Mouse (Mus musculus) hindbrain, postnatal 0 days (tissue): ENCODE data around the gene Fry. TPM values are rescaled to one million over a fixed set of nuclear protein-coding genes. Genes with fewer than 3 reads are reported as not detected.

Experiments
- ATAC-seq: fragments of 200-750 bp; cut with Nextera tagmentation; 2 replicates; pipeline ENCODE4 v1.8.0; 2017; ENCODE audit warnings: mild to moderate bottlenecking, moderate TSS enrichment, moderate library complexity
- DNase-seq: peaks from one replicate; pipeline ENCODE4 v3.0.0-alpha.2; 2015; ENCODE audit warnings: low spot score
- H3K27ac ChIP-seq: fragments of 300-500 bp; sonication (generic); 2 replicates; pipeline ENCODE4 v1.5.1; 2014; ENCODE audit warnings: mild to moderate bottlenecking
- H3K27me3 ChIP-seq: fragments of 300-500 bp; sonication (generic); 2 replicates; pipeline ENCODE4 v1.6.1; 2014; ENCODE audit warnings: low read length, mixed read lengths; ENCODE audit not compliant: insufficient read depth
- H3K36me3 ChIP-seq: fragments of 300-500 bp; sonication (generic); 2 replicates; pipeline ENCODE4 v1.6.1; 2014; ENCODE audit warnings: low read length, mixed read lengths; ENCODE audit not compliant: insufficient read depth
- H3K4me1 ChIP-seq: fragments of 300-500 bp; sonication (generic); 2 replicates; pipeline ENCODE4 v1.6.1; 2014; ENCODE audit warnings: antibody characterized with exemption, low read length, mixed read lengths; ENCODE audit not compliant: insufficient read depth
- H3K4me2 ChIP-seq: fragments of 300-500 bp; sonication (generic); 2 replicates; pipeline ENCODE4 v1.6.1; 2014; ENCODE audit warnings: low read depth, mild to moderate bottlenecking, low read length, moderate library complexity, mixed read lengths
- H3K4me3 ChIP-seq: fragments of 300-500 bp; sonication (generic); 2 replicates; pipeline ENCODE4 v1.5.1; 2014; ENCODE audit warnings: low read length
- H3K9ac ChIP-seq: fragments of 300-500 bp; sonication (generic); replicated peaks from 2 replicates; pipeline ENCODE4 v1.6.1; 2014; ENCODE audit warnings: mild to moderate bottlenecking, low read length, moderate library complexity, mixed read lengths
- H3K9me3 ChIP-seq: fragments of 300-500 bp; sonication (generic); 2 replicates; pipeline ENCODE4 v1.6.1; 2016; ENCODE audit warnings: low read length, mixed read lengths
- CTCF ChIP-seq: IDR thresholded peaks from 2 replicates; pipeline ENCODE4 v1.5.1; 2016; ENCODE audit warnings: antibody characterized with exemption, control low read depth, low read depth
- WGBS: fragments of 180-500 bp; shearing (Covaris S2); extraction: QIAGEN DNeasy Blood & Tissue Kit; methylation state at CpG from one replicate; pipeline ENCODE4 v1.1.7; 2014; 5-methylcytosine and 5-hydroxymethylcytosine counted together
- polyA plus RNA-seq: library from polyadenylated mRNA; unstranded; fragments of >200 nt; fragmentation: Nextera tagmentation; extraction: Ambion mirVana; gene quantifications from 2 replicates; pipeline ENCODE4 v1.2.1, GENCODE M21; 2015
- total RNA-seq: library from RNA; depleted of rRNA; stranded (reverse); fragments of >200 nt; gene quantifications from 2 replicates; pipeline ENCODE4 v1.2.3, GENCODE M21; 2014

The Fry gene
- total and polyA plus RNA-seq, 2 experiments from 2014 or later: 47.7 to 122 TPM

DNA sequence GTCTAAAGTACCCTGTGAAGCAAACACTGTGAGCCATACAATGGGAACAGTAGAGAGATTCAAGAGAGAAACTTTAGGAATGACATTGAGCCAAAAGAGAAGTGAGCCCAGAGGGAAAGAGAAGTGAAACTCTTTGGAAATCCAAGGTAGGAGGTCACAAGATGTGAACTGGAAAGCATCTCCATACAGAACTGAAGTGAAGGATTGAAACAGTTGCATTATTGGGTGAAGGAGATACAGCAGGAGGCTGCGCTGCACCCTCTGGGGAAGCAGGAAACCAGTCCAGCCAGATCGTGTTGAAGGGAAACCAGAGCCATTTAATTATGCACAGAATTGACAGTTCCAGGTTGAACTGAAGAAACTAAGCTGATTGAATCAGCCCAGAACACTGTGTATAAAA is 22.1 kb downstream of the Fry start:
- ATAC-seq (no peak), DNase-seq (no peak)
- no peak overlapping the region for H3K9ac ChIP-seq
- H3K27me3 ChIP-seq: no peaks in the 10 kb centered on the region
- H3K36me3 ChIP-seq: no peaks in the 10 kb centered on the region
- no peak for TF ChIP-seq CTCF
- H3K9me3 ChIP-seq: no peaks in the 10 kb centered on the region
- WGBS: 70% methylated on average over 2 of the region's 2 CpGs
- H3K27ac ChIP-seq: no peak overlapping the region
- no peak overlapping the region for H3K4me3 ChIP-seq
- no peak overlapping the region for H3K4me2 ChIP-seq
- H3K4me1 ChIP-seq: no peaks in the 10 kb centered on the region

DNA sequence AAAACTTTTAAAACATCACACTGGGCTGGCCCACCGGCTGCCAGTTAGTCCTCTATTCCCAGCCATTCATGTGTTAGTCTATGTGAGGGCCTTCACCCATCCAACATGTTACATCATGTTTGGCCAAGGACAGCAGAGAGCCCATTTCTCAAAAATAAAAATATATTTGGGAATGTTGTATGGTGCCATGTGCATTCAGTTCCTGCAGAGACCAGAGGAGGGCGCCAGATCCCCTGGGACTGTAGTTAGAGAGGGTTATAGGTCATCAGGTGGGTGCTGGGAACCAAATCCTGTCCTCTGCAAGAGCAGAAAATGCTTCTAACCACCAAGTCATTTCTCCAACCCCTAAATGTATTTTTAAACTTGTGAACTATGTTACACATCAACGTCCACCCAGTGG is 27.5 kb downstream of the Fry start:
- H3K9me3 ChIP-seq: no peaks in the 10 kb centered on the region
- H3K27me3 ChIP-seq: no peaks in the 10 kb centered on the region
- TF ChIP-seq CTCF: peak; percentile 17; the same call in 1 of the 2 replicates
- H3K4me2 ChIP-seq: no peak overlapping the region
- no peak overlapping the region for H3K9ac ChIP-seq
- 0 out of 2 replicates have a peak, but pooled peaks cover 3% of the 10 kb centered on the region for H3K4me1 ChIP-seq
- ATAC-seq (no peak), DNase-seq (no peak)
- H3K4me3 ChIP-seq: no peak overlapping the region
- no peak overlapping the region for H3K27ac ChIP-seq
- WGBS: 85% methylated on average over 3 of the region's 3 CpGs
- no peaks in the 10 kb centered on the region for H3K36me3 ChIP-seq

DNA sequence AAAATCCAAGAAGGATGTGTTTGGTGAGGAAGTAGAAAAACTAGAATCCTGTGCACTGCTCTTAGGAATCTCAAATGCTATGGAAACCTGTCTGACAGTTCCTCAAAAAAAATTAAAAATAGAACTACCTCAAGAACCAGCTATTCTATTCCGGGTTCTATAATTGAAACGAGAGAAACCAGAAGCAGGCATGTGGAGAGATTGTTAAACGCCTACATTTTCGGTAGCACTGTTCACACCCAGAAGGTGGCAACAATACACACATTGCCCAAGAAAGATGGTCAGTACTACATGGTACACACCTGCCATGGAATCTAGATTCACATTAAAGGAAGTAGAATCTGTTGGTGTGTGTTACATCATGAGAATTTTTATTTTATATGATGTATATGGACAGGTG is 28.2 kb downstream of the Fry start:
- no peak for DNase-seq
- Histone ChIP-seq H3K4me3 (no peak overlapping the region), H3K36me3 (no peaks in the 10 kb centered on the region), H3K27me3 (no peaks in the 10 kb centered on the region), H3K9ac (no peak overlapping the region), H3K4me2 (no peak overlapping the region), H3K9me3 (no peaks in the 10 kb centered on the region), H3K4me1 (0 out of 2 replicates have a peak, but pooled peaks cover 5% of the 10 kb centered on the region), H3K27ac (no peak overlapping the region)
- TF ChIP-seq CTCF: no peak
- no peak for ATAC-seq
- WGBS: 92% methylated on average over 4 of the region's 4 CpGs

DNA sequence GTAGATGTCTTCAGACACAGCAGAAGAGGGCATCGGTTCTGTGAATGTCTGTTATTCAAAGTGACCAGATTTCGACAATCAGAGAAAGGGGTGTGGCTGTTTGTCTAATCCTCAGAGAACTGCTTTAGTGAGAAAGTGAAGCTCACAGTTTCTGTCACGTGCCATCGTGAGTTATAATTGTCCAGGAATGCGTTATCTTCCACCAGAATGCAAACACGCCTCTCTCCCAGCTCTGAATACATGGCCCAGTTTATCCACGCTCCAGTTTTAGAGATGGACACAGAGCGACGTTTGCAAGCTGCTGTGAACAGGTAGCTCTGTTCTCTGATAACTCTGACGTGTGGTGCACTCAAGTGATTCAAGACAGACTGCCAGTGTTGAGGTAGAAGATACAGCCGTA is 31.3 kb downstream of the Fry start:
- no peak overlapping the region for H3K4me3 ChIP-seq
- H3K36me3 ChIP-seq: no peaks in the 10 kb centered on the region
- H3K4me1 ChIP-seq: 0 out of 2 replicates have a peak, but pooled peaks cover 5% of the 10 kb centered on the region
- H3K27me3 ChIP-seq: no peaks in the 10 kb centered on the region
- ATAC-seq (no peak), DNase-seq (no peak)
- no peak overlapping the region for H3K9ac ChIP-seq
- no peaks in the 10 kb centered on the region for H3K9me3 ChIP-seq
- H3K4me2 ChIP-seq: no peak overlapping the region
- H3K27ac ChIP-seq: no peak overlapping the region
- 81% methylated on average over 11 of the region's 11 CpGs for WGBS
- no peak for TF ChIP-seq CTCF

DNA sequence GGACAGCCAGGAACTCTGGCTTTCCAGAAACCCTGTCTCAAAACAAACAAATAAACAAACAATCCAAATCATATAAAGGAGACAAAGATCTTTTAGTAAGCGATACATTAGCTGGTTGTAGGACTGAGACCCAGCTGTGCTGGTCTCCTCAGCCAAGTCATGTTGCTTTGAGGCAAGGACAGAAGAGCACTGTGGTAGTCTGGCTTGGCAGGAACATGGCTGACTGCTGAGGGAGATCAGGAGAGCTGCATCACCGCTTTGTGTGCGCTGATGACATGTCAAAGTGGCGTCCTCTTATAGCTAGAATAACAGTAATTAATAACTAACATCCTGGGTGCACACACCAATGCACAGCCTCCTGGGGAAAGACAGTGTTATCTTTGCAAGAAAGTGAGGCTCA is 32.5 kb downstream of the Fry start:
- DNase-seq: no peak
- 59% methylated on average over 4 of the region's 4 CpGs for WGBS
- no peak for TF ChIP-seq CTCF
- 0 out of 2 replicates have a peak overlapping the region, but pooled peaks have one; percentile 82 for H3K27ac ChIP-seq
- no peaks in the 10 kb centered on the region for H3K9me3 ChIP-seq
- H3K27me3 ChIP-seq: no peaks in the 10 kb centered on the region
- ATAC-seq: no peak
- H3K4me1 ChIP-seq: 0 out of 2 replicates have a peak, but pooled peaks cover 5% of the 10 kb centered on the region
- no peak overlapping the region for H3K4me2 ChIP-seq
- H3K36me3 ChIP-seq: no peaks in the 10 kb centered on the region
- H3K9ac ChIP-seq: no peak overlapping the region
- no peak overlapping the region for H3K4me3 ChIP-seq

DNA sequence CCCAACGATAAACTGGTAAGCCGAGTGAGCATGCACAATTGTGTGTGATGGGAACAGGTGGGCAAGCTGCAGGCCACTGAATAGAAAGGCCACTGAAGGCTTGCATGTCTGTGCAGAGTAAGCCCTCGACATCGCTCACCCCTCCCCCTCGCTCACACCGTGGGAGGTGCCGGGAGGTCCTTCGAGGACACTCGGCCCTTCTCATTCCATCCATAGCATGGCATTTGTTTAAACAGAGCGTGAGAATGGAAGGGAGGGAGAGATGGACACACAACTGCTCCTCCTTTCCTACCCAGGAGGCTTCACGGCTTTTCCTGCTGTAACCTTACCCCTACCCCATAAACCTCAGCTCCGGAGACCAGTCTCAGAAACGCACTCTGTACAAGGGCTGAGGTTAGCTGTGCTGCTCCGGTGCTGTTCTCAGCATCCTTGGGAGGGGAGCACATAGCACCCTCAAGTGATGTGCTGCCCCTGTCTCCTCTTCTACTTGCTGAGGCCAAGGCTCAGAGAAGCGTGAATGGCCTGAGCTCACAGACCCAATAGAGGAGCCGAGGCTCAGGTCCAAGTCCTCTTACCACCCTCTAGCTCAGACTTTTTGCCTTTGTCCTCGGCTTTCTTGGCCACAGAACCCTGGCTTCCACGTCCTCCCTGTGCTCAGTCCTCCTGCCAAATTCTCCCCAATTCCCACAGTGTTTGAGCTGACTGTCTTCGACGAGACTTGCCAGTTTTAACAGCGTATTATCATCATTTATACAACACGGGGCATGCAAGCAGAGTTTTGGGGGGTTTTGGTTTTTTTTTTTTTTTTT is 33.8 kb downstream of the Fry start:
- Histone ChIP-seq H3K27ac (peak overlapping the region; percentile 82), H3K9ac (no peak overlapping the region), H3K4me1 (0 out of 2 replicates have a peak, but pooled peaks cover 5% of the 10 kb centered on the region), H3K4me3 (no peak overlapping the region), H3K36me3 (no peaks in the 10 kb centered on the region), H3K9me3 (no peaks in the 10 kb centered on the region), H3K27me3 (no peaks in the 10 kb centered on the region), H3K4me2 (no peak overlapping the region)
- WGBS: 37% methylated on average over 22 of the region's 22 CpGs
- DNase-seq: peak; percentile 86
- peak; percentile 91 for ATAC-seq
- no peak for TF ChIP-seq CTCF

DNA sequence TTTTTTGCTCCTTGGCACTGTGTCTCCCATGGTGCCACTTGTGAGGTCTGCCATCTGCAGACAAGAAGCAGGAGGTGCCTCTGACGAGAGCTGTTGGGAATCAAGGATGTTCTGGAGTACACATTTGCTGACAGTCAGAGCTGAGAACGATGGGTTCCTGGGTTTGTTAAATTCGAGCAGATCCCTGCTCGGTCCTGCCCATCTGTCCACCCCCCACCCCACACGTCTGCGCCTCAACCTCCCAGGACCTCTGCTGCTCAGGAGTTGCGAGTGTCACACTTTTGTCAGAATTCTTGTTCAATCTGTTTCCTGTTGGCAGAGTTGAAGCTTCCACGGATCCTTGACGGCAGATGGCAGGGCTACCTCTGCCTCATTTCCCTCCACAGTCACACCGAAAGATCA is 34.4 kb downstream of the Fry start:
- Histone ChIP-seq H3K4me3 (no peak overlapping the region), H3K9ac (no peak overlapping the region), H3K36me3 (no peaks in the 10 kb centered on the region), H3K27ac (peak overlapping the region; percentile 82), H3K9me3 (no peaks in the 10 kb centered on the region), H3K4me1 (0 out of 2 replicates have a peak, but pooled peaks cover 5% of the 10 kb centered on the region), H3K27me3 (no peaks in the 10 kb centered on the region), H3K4me2 (no peak overlapping the region)
- 37% methylated on average over 10 of the region's 10 CpGs for WGBS
- ATAC-seq (peak; percentile 77), DNase-seq (peak; percentile 54)
- TF ChIP-seq CTCF: peak; percentile 40
